Mouse (Mus musculus) kidney, postnatal 4 days (tissue): ENCODE data around the gene Kdm4c.
"Not testable (repeated sequence)": the region's sequence is repeated elsewhere in the genome, so short reads cannot be mapped to it uniquely, and the experiment has no call there.

Experiments used
- DNase-seq, 2 experiments: peaks; one replicate each; pipeline ENCODE4 v3.0.0; 2021; ENCODE audit warnings: mixed read lengths in 2 of 2

The Kdm4c gene

DNA sequence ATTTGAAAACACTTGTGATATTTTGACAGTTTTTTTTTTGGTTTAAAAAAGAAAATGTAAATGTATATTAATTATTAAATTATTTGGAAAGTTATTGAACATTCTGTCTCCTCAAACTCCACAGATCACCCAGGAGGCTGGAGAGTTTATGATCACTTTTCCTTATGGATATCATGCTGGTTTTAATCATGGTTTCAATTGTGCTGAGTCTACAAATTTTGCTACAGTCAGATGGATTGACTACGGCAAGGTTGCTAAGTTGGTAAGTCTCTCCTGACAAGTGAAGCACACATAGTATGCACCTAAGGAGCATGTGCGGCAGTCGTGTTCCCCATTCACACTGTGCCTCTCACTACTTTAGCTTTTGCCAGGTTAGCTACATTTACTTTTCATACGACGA, 73.1 kb downstream of the Kdm4c start:
- no peak for DNase-seq

DNA sequence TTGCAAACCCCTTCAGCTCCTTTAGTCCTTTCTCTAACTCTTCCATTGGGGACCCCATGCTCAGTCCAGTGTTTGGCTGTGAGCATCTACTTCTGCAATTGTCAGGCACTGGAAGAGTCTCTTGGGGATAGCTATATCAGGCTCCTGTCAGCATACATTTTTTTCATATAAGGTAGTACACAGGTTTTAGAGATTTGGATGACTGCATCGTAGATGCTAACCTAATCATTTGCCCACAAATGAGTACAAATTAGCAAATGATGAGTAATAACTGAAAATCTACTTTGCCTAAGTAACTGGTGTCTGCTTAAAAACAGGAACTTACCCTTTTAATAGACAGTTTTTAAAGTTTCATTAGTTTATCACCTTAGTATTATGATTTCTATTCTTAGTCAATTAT, 77.0 kb downstream of the Kdm4c start:
- DNase-seq = no peak

DNA sequence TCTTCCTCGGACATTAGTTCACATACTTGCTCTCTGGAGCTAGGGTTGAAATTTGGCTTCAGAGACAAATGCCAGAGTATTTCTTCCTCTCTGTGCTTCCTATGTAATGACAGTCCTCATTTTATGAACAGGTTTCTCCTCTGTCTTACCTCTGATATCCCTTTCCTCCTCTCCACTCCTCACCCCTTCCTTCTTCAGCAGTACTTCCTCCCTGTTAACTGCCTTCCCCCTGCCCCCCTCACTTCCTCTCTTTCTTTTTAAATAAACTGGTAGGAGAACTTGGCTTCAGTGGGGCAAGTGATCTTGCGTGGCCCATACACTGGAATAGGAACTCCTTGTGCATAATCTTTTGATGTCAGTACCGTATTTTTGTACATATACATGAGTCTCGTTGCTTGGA, 115.2 kb downstream of the Kdm4c start:
- DNase-seq = no peak

DNA sequence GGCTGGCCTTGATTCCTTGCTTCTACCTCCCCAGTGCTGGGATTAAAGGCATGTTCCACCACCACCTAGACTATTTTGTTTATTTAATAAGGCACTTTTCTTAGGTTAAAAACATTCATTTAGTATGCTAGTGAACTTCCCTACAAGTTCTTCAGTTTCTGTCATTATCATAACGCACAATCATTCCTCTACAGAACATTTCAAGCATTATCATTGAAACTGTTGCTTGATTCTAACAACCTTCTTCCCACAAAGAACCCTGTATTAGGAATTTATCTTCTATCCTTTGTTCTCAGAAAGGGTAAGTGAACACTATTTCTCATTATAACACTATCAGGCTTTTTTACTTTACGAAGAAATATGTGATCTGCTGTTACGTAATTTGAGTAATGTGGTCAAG, 118.0 kb downstream of the Kdm4c start:
- no peak for DNase-seq

GRCm38 (mm10) chr4:74386583-74386982, 144.3 kb downstream of the Kdm4c start:
- DNase-seq = no peak

DNA sequence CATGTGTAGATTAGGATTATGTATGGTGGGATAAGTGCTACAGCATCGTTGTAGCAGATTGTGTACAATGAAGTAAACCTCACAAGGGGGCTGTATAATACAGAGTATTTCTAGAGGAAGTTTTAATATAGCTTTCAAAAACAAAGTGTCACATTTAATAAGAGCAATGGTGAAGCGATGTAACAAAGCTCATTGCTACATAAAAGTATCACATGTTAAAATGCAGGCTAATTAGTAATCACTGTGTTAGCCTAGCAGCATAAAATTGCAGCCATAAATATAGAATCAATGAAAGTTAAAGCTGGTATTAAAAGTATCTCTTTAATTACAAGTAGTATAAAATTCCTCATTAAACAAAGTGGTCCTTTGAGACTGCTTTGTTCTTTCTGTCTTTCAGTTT, 150.9 kb downstream of the Kdm4c start:
- DNase-seq = no peak

DNA sequence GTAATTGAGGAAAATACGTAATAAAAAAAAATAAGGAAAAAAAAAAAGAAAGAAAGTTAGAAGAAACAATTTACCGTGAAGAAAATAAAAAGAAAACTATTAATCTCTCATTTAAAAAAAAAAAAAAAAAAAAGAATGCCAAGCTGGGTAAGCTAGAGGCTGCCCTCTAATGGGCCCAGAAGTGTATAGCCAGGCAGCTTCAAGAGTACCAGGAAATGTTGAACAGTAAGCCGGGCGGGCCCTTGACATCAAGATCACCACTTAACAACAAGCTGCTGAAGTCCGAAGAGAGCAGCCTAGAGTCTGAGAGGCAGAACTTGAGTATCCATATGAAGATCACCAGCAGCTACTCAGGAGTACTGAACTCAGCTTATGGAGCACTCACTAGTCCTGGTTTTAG, 154.3 kb downstream of the Kdm4c start:
- DNase-seq = no peak

DNA sequence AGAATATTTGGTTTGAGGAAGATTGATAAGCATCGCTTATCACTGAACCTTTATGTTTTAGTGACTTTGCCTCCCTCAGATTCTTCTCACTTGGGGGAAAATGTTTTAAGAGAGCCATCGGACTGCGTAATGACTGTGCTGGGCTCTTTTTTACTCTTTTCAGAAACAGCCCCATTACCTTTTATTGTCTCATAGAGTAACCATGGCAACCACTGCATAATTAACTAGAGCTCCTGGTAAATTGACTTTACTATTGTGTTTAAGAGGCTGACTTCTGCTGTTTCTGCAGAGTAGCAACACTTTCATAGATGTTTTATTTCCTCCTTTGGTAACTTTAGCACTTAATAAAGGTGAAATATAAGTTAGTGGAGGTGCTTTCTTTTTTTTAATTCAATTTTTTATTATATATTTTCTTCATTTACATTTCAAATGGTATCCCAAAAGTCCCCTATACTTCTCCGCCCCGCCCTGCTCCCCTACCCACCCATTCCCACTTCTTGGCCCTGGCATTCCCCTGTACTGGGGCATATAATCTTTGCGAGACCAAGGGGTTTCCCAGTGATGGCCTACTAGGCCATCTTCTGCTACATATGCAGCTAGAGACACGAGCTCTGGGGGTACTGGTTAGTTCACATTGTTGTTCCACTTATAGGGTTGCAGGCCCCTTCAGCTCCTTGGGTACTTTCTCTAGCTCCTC, 159.5 kb downstream of the Kdm4c start:
- not testable (repeated sequence) for DNase-seq

DNA sequence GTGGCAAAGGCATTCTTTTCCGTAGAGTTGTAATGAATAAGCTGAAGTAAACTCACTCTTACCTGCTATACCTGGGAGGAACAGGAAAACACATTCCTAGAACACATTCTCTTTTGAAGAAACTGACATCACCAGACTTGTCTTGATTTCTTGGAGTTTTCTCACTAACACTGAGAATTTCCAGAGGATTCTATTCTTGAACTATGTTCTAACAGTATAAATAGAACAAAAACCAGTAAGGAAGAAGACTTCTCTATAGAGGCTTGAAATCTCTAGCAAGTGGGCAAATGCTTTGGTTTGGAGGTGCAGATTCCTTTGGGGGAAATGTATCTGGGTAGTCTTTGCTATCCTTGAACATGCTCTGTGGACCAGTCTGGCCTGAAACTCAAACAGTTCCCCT, 166.4 kb downstream of the Kdm4c start:
- no peak for DNase-seq

DNA sequence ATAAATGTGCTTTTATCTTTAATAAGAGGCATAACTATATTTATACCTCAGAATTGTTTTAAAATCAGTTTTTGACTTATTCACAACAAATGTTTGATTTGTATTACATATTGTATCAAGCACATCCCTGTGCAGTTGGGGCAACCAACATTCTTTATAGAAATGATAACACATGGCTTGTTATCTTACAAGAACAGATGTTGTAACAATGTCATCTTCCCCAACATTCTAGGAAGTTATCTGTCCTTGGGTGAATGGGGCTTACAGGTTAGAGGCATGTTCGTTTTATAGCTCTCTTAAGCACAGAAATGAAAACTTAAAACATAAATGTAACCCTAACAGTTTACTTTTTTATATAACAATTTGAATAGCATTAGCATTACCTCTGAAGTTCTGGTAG, 177.5 kb downstream of the Kdm4c start:
- no peak for DNase-seq
